Mouse (Mus musculus): ENCODE results near the gene Slc35f6.

The Slc35f6 gene

GRCm38 (mm10) chr5:30621211-30621790 is 26.4 kb upstream of the Slc35f6 start:
- no peak for DNase-seq (ENCODE audit: low read depth, low spot score)

- peak; percentile 7 for DNase-seq (ENCODE audit: low read depth, low spot score)
Measured at GRCm38 (mm10) chr5:30621844-30622176, 25.9 kb upstream of the Slc35f6 start.

GRCm38 (mm10) chr5:30622177-30622840 is 25.4 kb upstream of the Slc35f6 start:
- DNase-seq (ENCODE audit: low read depth, low spot score) = peak; percentile 50

GRCm38 (mm10) chr5:30622841-30623185 is 24.9 kb upstream of the Slc35f6 start:
- no peak for DNase-seq (ENCODE audit: low read depth, low spot score)

- no peak for DNase-seq (ENCODE audit: low read depth, low spot score)
Measured at GRCm38 (mm10) chr5:30623380-30623779, 24.4 kb upstream of the Slc35f6 start.

GRCm38 (mm10) chr5:30624311-30624710 is 23.4 kb upstream of the Slc35f6 start:
- no peak for DNase-seq (ENCODE audit: low read depth, low spot score)

- no peak for DNase-seq (ENCODE audit: low read depth, low spot score)
Measured at GRCm38 (mm10) chr5:30624908-30625307, 22.8 kb upstream of the Slc35f6 start.

GRCm38 (mm10) chr5:30625379-30625778 is 22.4 kb upstream of the Slc35f6 start:
- DNase-seq (ENCODE audit: low read depth, low spot score) = no peak

GRCm38 (mm10) chr5:30626331-30627105 is 21.2 kb upstream of the Slc35f6 start:
- no peak for DNase-seq (ENCODE audit: low read depth, low spot score)

GRCm38 (mm10) chr5:30628511-30628910 is 19.2 kb upstream of the Slc35f6 start:
- DNase-seq (ENCODE audit: low read depth, low spot score) = no peak

- DNase-seq (ENCODE audit: low read depth, low spot score) = no peak
Measured at GRCm38 (mm10) chr5:30630401-30630800, 17.3 kb upstream of the Slc35f6 start.

GRCm38 (mm10) chr5:30632134-30632533 is 15.6 kb upstream of the Slc35f6 start:
- no peak for DNase-seq (ENCODE audit: low read depth, low spot score)

- DNase-seq (ENCODE audit: low read depth, low spot score) = no peak
Measured at GRCm38 (mm10) chr5:30636994-30637393, 10.7 kb upstream of the Slc35f6 start.

GRCm38 (mm10) chr5:30638041-30638440 is 9.7 kb upstream of the Slc35f6 start:
- DNase-seq (ENCODE audit: low read depth, low spot score) = peak; percentile 62

- no peak for DNase-seq (ENCODE audit: low read depth, low spot score)
Measured at GRCm38 (mm10) chr5:30643477-30644179, 4.1 kb upstream of the Slc35f6 start.

- DNase-seq (ENCODE audit: low read depth, low spot score) = no peak
Measured at GRCm38 (mm10) chr5:30646036-30646435, 1.7 kb upstream of the Slc35f6 start.

GRCm38 (mm10) chr5:30647396-30647795 is 337 bp upstream of the Slc35f6 start:
- DNase-seq (ENCODE audit: low read depth, low spot score) = no peak

GRCm38 (mm10) chr5:30649558-30649957 is 1.8 kb downstream of the Slc35f6 start:
- DNase-seq (ENCODE audit: low read depth, low spot score) = no peak

GRCm38 (mm10) chr5:30650756-30651155 is 3.0 kb downstream of the Slc35f6 start:
- DNase-seq (ENCODE audit: low read depth, low spot score) = no peak

- no peak for DNase-seq (ENCODE audit: low read depth, low spot score)
Measured at GRCm38 (mm10) chr5:30651554-30651953, 3.8 kb downstream of the Slc35f6 start.

GRCm38 (mm10) chr5:30653246-30653645 is 5.5 kb downstream of the Slc35f6 start:
- DNase-seq (ENCODE audit: low read depth, low spot score) = no peak

- no peak for DNase-seq (ENCODE audit: low read depth, low spot score)
Measured at GRCm38 (mm10) chr5:30655042-30655441, 7.3 kb downstream of the Slc35f6 start.

Data from R1 (cell line).